22 mouse cellular contexts compared by ENCODE assay signal in the genomic region with DNA sequence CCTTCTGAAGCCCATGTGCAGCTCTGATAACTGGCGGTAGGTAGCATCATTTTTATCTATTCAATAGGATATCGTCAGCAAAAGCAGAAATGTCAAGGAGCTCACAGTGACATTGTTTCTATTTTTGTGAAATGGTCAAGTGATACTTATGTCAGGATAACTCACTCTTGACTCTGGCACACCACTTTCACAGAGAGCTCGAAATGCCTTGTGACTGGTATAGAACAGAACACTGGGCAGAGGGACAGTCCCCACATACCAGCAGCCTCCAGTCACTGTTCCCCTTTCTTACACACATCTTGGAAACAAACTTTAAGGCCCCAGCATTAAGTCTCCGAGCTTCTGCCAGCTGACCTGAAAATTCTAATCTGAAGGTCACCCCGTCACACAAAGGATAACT.
"Had no signal": no experiment of that assay in that cellular context is flagged by ENCODE, and none has a peak within 500 bp of the region (broad histone marks: within the 10 kb centered on the region; RNA-seq: fewer than 3 reads in every experiment).

No protein-coding gene starts in this region.

- H3K4me3 ChIP-seq: limb, embryonic 12.5 days; limb, embryonic 15.5 days; midbrain, embryonic 12.5 days; midbrain, embryonic 15.5 days; neural tube, embryonic 12.5 days; neural tube, embryonic 15.5 days had no signal

- H3K27ac ChIP-seq: limb, embryonic 12.5 days; limb, embryonic 15.5 days; liver, embryonic 14.5 days; macrophage; midbrain, embryonic 12.5 days; midbrain, embryonic 15.5 days; neural tube, embryonic 12.5 days; neural tube, embryonic 15.5 days; stomach, postnatal 0 days had no signal

- DNase-seq: kidney, postnatal 14 days; kidney, postnatal 4 days; left cerebral cortex, postnatal 4 days; liver, postnatal 0 days; lung, embryonic 14.5 days; right cerebral cortex, adult 18-20 months; right cerebral cortex, postnatal 14 days; right cerebral cortex, postnatal 4 days; thymus, adult 2 months; thymus, postnatal 14 days; thymus, postnatal 4 days had no signal

- H3K27me3 ChIP-seq: limb, embryonic 12.5 days; limb, embryonic 15.5 days; midbrain, embryonic 12.5 days; midbrain, embryonic 15.5 days; neural tube, embryonic 12.5 days; neural tube, embryonic 15.5 days had no signal

- ATAC-seq: liver, postnatal 0 days; lung, postnatal 0 days; midbrain, embryonic 15.5 days had no signal

- H3K36me3 ChIP-seq: limb, embryonic 12.5 days; limb, embryonic 15.5 days; midbrain, embryonic 12.5 days; midbrain, embryonic 15.5 days; neural tube, embryonic 12.5 days; neural tube, embryonic 15.5 days had no signal

- H3K9ac ChIP-seq: limb, embryonic 12.5 days; limb, embryonic 15.5 days; liver, embryonic 14.5 days; liver, postnatal 0 days; lung, embryonic 14.5 days; midbrain, embryonic 12.5 days; midbrain, embryonic 15.5 days; neural tube, embryonic 12.5 days; neural tube, embryonic 15.5 days had no signal

- H3K4me1 ChIP-seq: limb, embryonic 12.5 days; limb, embryonic 15.5 days; midbrain, embryonic 12.5 days; midbrain, embryonic 15.5 days; neural tube, embryonic 12.5 days; neural tube, embryonic 15.5 days had no signal

- H3K4me2 ChIP-seq: limb, embryonic 12.5 days; limb, embryonic 15.5 days; liver, embryonic 11.5 days; lung, embryonic 14.5 days; midbrain, embryonic 12.5 days; midbrain, embryonic 15.5 days; neural tube, embryonic 12.5 days; neural tube, embryonic 15.5 days had no signal

- H3K9me3 ChIP-seq: limb, embryonic 12.5 days; limb, embryonic 15.5 days; midbrain, embryonic 12.5 days; midbrain, embryonic 15.5 days; neural tube, embryonic 12.5 days; neural tube, embryonic 15.5 days had no signal
